Mouse (Mus musculus): Measurements from ENCODE around the gene Meis1.

The Meis1 gene

GRCm38 (mm10) chr11:18996767-18997166, 22.0 kb downstream of the Meis1 start:
- in situ Hi-C loops (cut with MboI, MseI): no loop called here

- in situ Hi-C loops (cut with MboI, MseI): no loop called here
Observed at GRCm38 (mm10) chr11:18996289-18996688, 22.5 kb downstream of the Meis1 start.

GRCm38 (mm10) chr11:18992796-18993195, 26.0 kb downstream of the Meis1 start:
- in situ Hi-C loops (cut with MboI, MseI): no loop called here

GRCm38 (mm10) chr11:18990244-18990677, 28.5 kb downstream of the Meis1 start:
- in situ Hi-C loops (cut with MboI, MseI): no loop called here

GRCm38 (mm10) chr11:18989669-18990243, 29.0 kb downstream of the Meis1 start:
- in situ Hi-C loops (cut with MboI, MseI): no loop called here

GRCm38 (mm10) chr11:18988637-18989263, 30.0 kb downstream of the Meis1 start:
- in situ Hi-C loops (cut with MboI, MseI): no loop called here

- in situ Hi-C loops (cut with MboI, MseI): no loop called here
Observed at GRCm38 (mm10) chr11:18983813-18984212, 35.0 kb downstream of the Meis1 start.

- in situ Hi-C loops (cut with MboI, MseI): no loop called here
Observed at GRCm38 (mm10) chr11:18983294-18983693, 35.5 kb downstream of the Meis1 start.

GRCm38 (mm10) chr11:18982331-18982730, 36.5 kb downstream of the Meis1 start:
- in situ Hi-C loops (cut with MboI, MseI): no loop called here

- in situ Hi-C loops (cut with MboI, MseI): no loop called here
Observed at GRCm38 (mm10) chr11:18981367-18981766, 37.4 kb downstream of the Meis1 start.

- in situ Hi-C loops (cut with MboI, MseI): no loop called here
Observed at GRCm38 (mm10) chr11:18980615-18981014, 38.2 kb downstream of the Meis1 start.

- in situ Hi-C loops (cut with MboI, MseI): no loop called here
Observed at GRCm38 (mm10) chr11:18975087-18975486, 43.7 kb downstream of the Meis1 start.

- in situ Hi-C loops (cut with MboI, MseI): no loop called here
Observed at GRCm38 (mm10) chr11:18973808-18974207, 45.0 kb downstream of the Meis1 start.

GRCm38 (mm10) chr11:18972968-18973367, 45.8 kb downstream of the Meis1 start:
- in situ Hi-C loops (cut with MboI, MseI): no loop called here

- in situ Hi-C loops (cut with MboI, MseI): no loop called here
Observed at GRCm38 (mm10) chr11:18971551-18971950, 47.2 kb downstream of the Meis1 start.

- in situ Hi-C loops (cut with MboI, MseI): no loop called here
Observed at GRCm38 (mm10) chr11:18969920-18970336, 48.9 kb downstream of the Meis1 start.

- in situ Hi-C loops (cut with MboI, MseI): no loop called here
Observed at GRCm38 (mm10) chr11:18964418-18964817, 54.4 kb downstream of the Meis1 start.

- in situ Hi-C loops (cut with MboI, MseI): no loop called here
Observed at GRCm38 (mm10) chr11:18963202-18964136, 55.3 kb downstream of the Meis1 start.

GRCm38 (mm10) chr11:18959465-18959864, 59.3 kb downstream of the Meis1 start:
- in situ Hi-C loops (cut with MboI, MseI): no loop called here

GRCm38 (mm10) chr11:18957805-18958770, 60.7 kb downstream of the Meis1 start:
- in situ Hi-C loops (cut with MboI, MseI): no loop called here

GRCm38 (mm10) chr11:18957097-18957804, 61.5 kb downstream of the Meis1 start:
- in situ Hi-C loops (cut with MboI, MseI): no loop called here
